Mouse (Mus musculus) olfactory bulb, adult 2 months (tissue): ENCODE measurements around the gene Ercc8. TPM values are rescaled to one million over a fixed set of nuclear protein-coding genes. Genes with fewer than 3 reads are reported as not detected.

ENCODE experiments used
- H3K27ac ChIP-seq: fragments of 200-500 bp; 2 replicates; pipeline ENCODE4 v1.5.1; 2012; ENCODE audit warnings: low read depth, low read length; ENCODE audit not compliant: insufficient read depth
- H3K4me1 ChIP-seq: fragments of 200-500 bp; 2 replicates; pipeline ENCODE4 v1.6.1; 2012; ENCODE audit warnings: low read length; ENCODE audit not compliant: control insufficient read depth, insufficient read depth
- H3K4me3 ChIP-seq: fragments of 200-500 bp; 2 replicates; pipeline ENCODE4 v1.5.1; 2012; ENCODE audit warnings: mild to moderate bottlenecking, low read depth, low read length, moderate library complexity; ENCODE audit not compliant: insufficient read depth
- CTCF ChIP-seq: fragments of 200-500 bp; IDR thresholded peaks from 2 replicates; pipeline ENCODE4 v1.5.1; 2012; ENCODE audit warnings: low read depth, mild to moderate bottlenecking, low read length, moderate library complexity; ENCODE audit not compliant: insufficient read depth
- POLR2A ChIP-seq: fragments of 200-500 bp; IDR thresholded peaks from 2 replicates; pipeline ENCODE4 v1.6.1; 2012; ENCODE audit warnings: mild to moderate bottlenecking, low read depth, low read length, moderate library complexity; ENCODE audit not compliant: insufficient read depth
- WGBS: fragments of 180-500 bp; shearing (Covaris S2); methylation state at CpG from one replicate; pipeline ENCODE4 v1.1.7; 2018; 5-methylcytosine and 5-hydroxymethylcytosine counted together
- polyA plus RNA-seq: library from polyadenylated mRNA; stranded (reverse); fragments of >200 nt; gene quantifications from 2 replicates; pipeline ENCODE4 v1.2.4, GENCODE M21; 2012; ENCODE audit warnings: low replicate concordance; ENCODE audit not compliant: missing spikeins, insufficient read depth, insufficient read length

Ercc8 gene
- not detected in 2 replicates for polyA plus RNA-seq

GRCm38 (mm10) chr13:108158465-108159240, at the start of gene Ercc8, which contains the start of gene Ndufaf2:
Ercc8 (plus strand) TSS chr13:108158731.
Ndufaf2 (minus strand) TSS chr13:108158623.
- peaks cover 2% of the 10 kb centered on the region; the same call in 1 of the 2 replicates for H3K4me1 ChIP-seq
- H3K27ac ChIP-seq = no peak within 1 kb of the TSS
- under 1% methylated on average over 47 of the region's 47 CpGs for WGBS
- TF ChIP-seq CTCF = no peak
- TF ChIP-seq POLR2A = peak; percentile 36; the same call in 1 of the 2 replicates
- peak within 1 kb of the TSS; percentile 88 for H3K4me3 ChIP-seq

- Histone ChIP-seq H3K4me3 (no peak overlapping the region), H3K4me1 (no peaks in the 10 kb centered on the region), H3K27ac (no peak overlapping the region)
- TF ChIP-seq POLR2A (no peak), CTCF (no peak)
- 85% methylated on average over 6 of the region's 6 CpGs for WGBS
Measured at GRCm38 (mm10) chr13:108110929-108111328, 47.6 kb upstream of the Ercc8 start.

GRCm38 (mm10) chr13:108113536-108113935, 45.0 kb upstream of the Ercc8 start:
- no peak overlapping the region for H3K4me3 ChIP-seq
- TF ChIP-seq POLR2A (no peak), CTCF (no peak)
- WGBS = 81% methylated on average over 5 of the region's 5 CpGs

GRCm38 (mm10) chr13:108114257-108114656, 44.3 kb upstream of the Ercc8 start:
- no peaks in the 10 kb centered on the region for H3K4me1 ChIP-seq
- TF ChIP-seq CTCF (no peak), POLR2A (no peak)
- 83% methylated on average over 3 of the region's 3 CpGs for WGBS
- no peak overlapping the region for H3K27ac ChIP-seq
- H3K4me3 ChIP-seq = no peak overlapping the region

More at GRCm38 (mm10) chr13:108113536-108113935, 45.0 kb upstream of the Ercc8 start:
- Histone ChIP-seq H3K27ac (no peak overlapping the region), H3K4me1 (no peaks in the 10 kb centered on the region)

GRCm38 (mm10) chr13:108117654-108118053, 40.9 kb upstream of the Ercc8 start:
- no peak for TF ChIP-seq CTCF
- no peak for TF ChIP-seq POLR2A
- Histone ChIP-seq H3K4me3 (no peak overlapping the region), H3K27ac (no peak overlapping the region)

GRCm38 (mm10) chr13:108118188-108118587, 40.3 kb upstream of the Ercc8 start:
- H3K27ac ChIP-seq = no peak overlapping the region
- H3K4me3 ChIP-seq = no peak overlapping the region
- TF ChIP-seq POLR2A (no peak), CTCF (no peak)
- no peaks in the 10 kb centered on the region for H3K4me1 ChIP-seq
- 88% methylated on average over 1 of the region's 1 CpGs for WGBS

More at GRCm38 (mm10) chr13:108117654-108118053, 40.9 kb upstream of the Ercc8 start:
- no peaks in the 10 kb centered on the region for H3K4me1 ChIP-seq

GRCm38 (mm10) chr13:108119411-108120310, 38.9 kb upstream of the Ercc8 start:
- no peaks in the 10 kb centered on the region for H3K4me1 ChIP-seq
- no peak for TF ChIP-seq CTCF
- TF ChIP-seq POLR2A = no peak
- H3K4me3 ChIP-seq = no peak overlapping the region
- WGBS = 74% methylated on average over 9 of the region's 9 CpGs
- H3K27ac ChIP-seq = no peak overlapping the region

- TF ChIP-seq POLR2A (no peak), CTCF (no peak)
- 65% methylated on average over 15 of the region's 15 CpGs for WGBS
- H3K4me3 ChIP-seq = no peak overlapping the region
- H3K27ac ChIP-seq = no peak overlapping the region
- H3K4me1 ChIP-seq = no peaks in the 10 kb centered on the region
Measured at GRCm38 (mm10) chr13:108123109-108123723, 35.3 kb upstream of the Ercc8 start.
